Mouse (Mus musculus): ENCODE measurements around the gene Il18bp. TPM values are rescaled to one million over a fixed set of nuclear protein-coding genes. Genes with fewer than 3 reads are reported as not detected.

Gene Il18bp
- total and polyA plus RNA-seq, 3 experiments: 1.0 to 1.8 TPM; not detected in 1

DNA sequence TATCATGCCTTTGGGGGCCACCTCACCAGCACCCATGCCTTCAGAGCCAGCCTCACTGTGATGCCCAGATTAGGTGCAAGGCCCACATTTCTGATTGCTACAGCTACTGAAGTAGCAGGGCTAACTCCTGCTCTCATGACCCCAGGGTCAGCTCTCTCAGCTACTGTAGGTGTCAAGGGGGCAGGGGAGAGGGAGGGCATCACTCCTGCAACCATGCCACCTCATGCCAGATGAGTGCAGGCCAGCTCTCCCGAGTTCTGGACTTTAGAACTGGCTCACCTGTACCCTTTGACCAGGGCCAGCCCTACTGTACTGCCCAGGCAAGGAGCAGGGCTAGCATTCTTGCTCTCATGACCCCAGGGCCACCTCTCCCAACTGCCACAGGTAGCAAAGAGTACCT is 35.8 kb downstream of the Il18bp start:
- no peak overlapping the region for H3K27ac ChIP-seq (ENCODE audit: control insufficient read depth, low read depth, low read length)
- TF ChIP-seq MYC (IDR thresholded peaks at IDR 0.05; ENCODE audit: low read depth, low read length) (no peak), MEF2A (IDR thresholded peaks at IDR 0.05; ENCODE audit: extremely low read depth, insufficient replicate concordance, low read depth, low read length, poor library complexity, severe bottlenecking) (no peak)
- H3K4me3 ChIP-seq (ENCODE audit: control insufficient read depth in 1 of 2, insufficient read depth in 1 of 2, low read depth in 2 of 2, low read length in 2 of 2): no peak overlapping the region
- no peaks in the 10 kb centered on the region for H3K79me2 ChIP-seq (ENCODE audit: control insufficient read depth, insufficient read depth, low read length, poor library complexity)
- peaks cover 0 to 9% of the 10 kb centered on the region in 2 experiments; a peak in 2 of 4 replicates for H3K36me3 ChIP-seq (ENCODE audit: control insufficient read depth in 1 of 2, insufficient read depth in 2 of 2, low read length in 2 of 2)
- no peaks in the 10 kb centered on the region for H3K4me1 ChIP-seq (ENCODE audit: control insufficient read depth in 1 of 2, insufficient read depth in 2 of 2, low read length in 2 of 2)
- H3K27me3 ChIP-seq (ENCODE audit: control insufficient read depth in 1 of 2, insufficient read depth in 2 of 2, low read length in 2 of 2): no peaks in the 10 kb centered on the region
- H3K9ac ChIP-seq (ENCODE audit: control insufficient read depth, low read depth, low read length, poor library complexity, severe bottlenecking): no peak overlapping the region
- DNase-seq (ENCODE audit: low read depth, low spot score): no peak
- no peaks in the 10 kb centered on the region for H3K9me3 ChIP-seq (replicated peaks; ENCODE audit: insufficient read depth, low read length)

DNA sequence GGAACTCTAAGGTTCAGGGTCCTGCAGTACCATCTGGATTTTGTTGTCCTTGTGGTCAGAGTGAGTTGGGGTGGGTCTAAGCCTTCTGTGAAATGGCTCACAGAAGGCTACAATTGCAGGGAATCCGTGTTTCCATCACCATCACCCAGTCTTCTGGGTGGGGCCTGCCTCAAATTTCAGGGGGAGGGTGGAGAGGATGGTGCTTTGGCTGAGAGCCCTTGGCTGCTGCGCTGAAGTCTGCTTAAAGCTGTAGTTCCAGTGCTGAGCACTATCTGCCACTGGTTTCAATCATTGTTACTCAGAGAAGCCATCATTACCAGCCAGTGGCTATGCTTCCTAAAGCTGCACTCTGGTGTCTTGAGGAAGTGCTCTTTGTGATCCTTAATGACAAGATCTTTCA is 44.0 kb downstream of the Il18bp start:
- Histone ChIP-seq H3K27me3 (ENCODE audit: control insufficient read depth in 1 of 2, insufficient read depth in 2 of 2, low read length in 2 of 2) (no peaks in the 10 kb centered on the region), H3K4me3 (ENCODE audit: control insufficient read depth in 1 of 2, insufficient read depth in 1 of 2, low read depth in 2 of 2, low read length in 2 of 2) (no peak overlapping the region), H3K27ac (ENCODE audit: control insufficient read depth, low read depth, low read length) (no peak overlapping the region), H3K36me3 (ENCODE audit: control insufficient read depth in 1 of 2, insufficient read depth in 2 of 2, low read length in 2 of 2) (peaks cover 2 to 6% of the 10 kb centered on the region in 2 experiments; a peak in 3 of 4 replicates), H3K9me3 (replicated peaks; ENCODE audit: insufficient read depth, low read length) (no peaks in the 10 kb centered on the region), H3K79me2 (ENCODE audit: control insufficient read depth, insufficient read depth, low read length, poor library complexity) (peaks cover 34% of the 10 kb centered on the region), H3K4me1 (ENCODE audit: control insufficient read depth in 1 of 2, insufficient read depth in 2 of 2, low read length in 2 of 2) (peaks cover 5 to 7% of the 10 kb centered on the region in 2 experiments; a peak in 2 of 4 replicates), H3K9ac (ENCODE audit: control insufficient read depth, low read depth, low read length, poor library complexity, severe bottlenecking) (no peak overlapping the region)
- TF ChIP-seq POLR2A (IDR thresholded peaks at IDR 0.05; ENCODE audit: control insufficient read depth in 1 of 2, insufficient read depth in 1 of 2, low read depth in 1 of 2, low read length in 2 of 2, poor library complexity in 1 of 2): no peak
- TF ChIP-seq ZMIZ1 (IDR thresholded peaks at IDR 0.05; ENCODE audit: low read depth, low read length): no peak
- no peak for TF ChIP-seq ZC3H11A (IDR thresholded peaks at IDR 0.05; ENCODE audit: low read depth, low read length)
- TF ChIP-seq HCFC1 (IDR thresholded peaks at IDR 0.05; ENCODE audit: low read depth, low read length): no peak
- TF ChIP-seq TBP (IDR thresholded peaks at IDR 0.05; ENCODE audit: low read depth, low read length): no peak
- TF ChIP-seq GABPA (IDR thresholded peaks at IDR 0.05; ENCODE audit: low read depth, low read length): no peak
- no peak for TF ChIP-seq POLR2AphosphoS5 (IDR thresholded peaks at IDR 0.05; ENCODE audit: borderline replicate concordance, low read depth, low read length)
- TF ChIP-seq USF2 (IDR thresholded peaks at IDR 0.05; ENCODE audit: borderline replicate concordance in 1 of 2, insufficient read depth in 1 of 2, low read depth in 1 of 2, low read length in 2 of 2): no peak
- no peak for TF ChIP-seq MAFK (IDR thresholded peaks at IDR 0.05; ENCODE audit: borderline replicate concordance, low read depth, low read length)
- TF ChIP-seq ELF1 (IDR thresholded peaks at IDR 0.05; ENCODE audit: low read depth, low read length): no peak
- TF ChIP-seq RAD21 (IDR thresholded peaks at IDR 0.05; ENCODE audit: low read depth, low read length): no peak
- TF ChIP-seq CHD1 (IDR thresholded peaks at IDR 0.05; ENCODE audit: low read depth, low read length): no peak
- TF ChIP-seq RCOR1 (IDR thresholded peaks at IDR 0.05; ENCODE audit: low read depth, low read length): no peak
- TF ChIP-seq JUND (IDR thresholded peaks at IDR 0.05; ENCODE audit: low read depth, low read length): no peak
- no peak for DNase-seq (ENCODE audit: low read depth, low spot score)
